In genomic region chr12:80150624-80151023, GRCm38 (mm10) we compare ENCODE assay signal across 8 mouse cellular contexts. TPM values are rescaled to one million over a fixed set of nuclear protein-coding genes. Genes with fewer than 3 reads are reported as not detected.
A peak's percentile ranks its signal among the peaks of the same experiment; 100 is the strongest.
DNase-seq lines count a peak whose midpoint lies in the region; ATAC-seq and TF ChIP-seq lines count a peak whose summit lies in the region.

No protein-coding gene starts in this region.

- H3K27me3 ChIP-seq in G1E (ENCODE audit: insufficient read depth, low read length), result peaks cover 7% of the 10 kb centered on the region; the same call in 1 of the 2 replicates
- H3K27me3 ChIP-seq in erythroblast, embryonic 14.5 days (ENCODE audit: control insufficient read depth), result no peaks in the 10 kb centered on the region
- no peaks in the 10 kb centered on the region for H3K27me3 ChIP-seq in liver, embryonic 13.5 days
- no peaks in the 10 kb centered on the region for H3K27me3 ChIP-seq in hindbrain, embryonic 16.5 days (replicated peaks; ENCODE audit: control insufficient read depth, insufficient read depth, low read length)

- H3K27ac ChIP-seq in liver, embryonic 13.5 days, result no peak overlapping the region
- H3K27ac ChIP-seq in hindbrain, embryonic 16.5 days (ENCODE audit: low read depth, low read length), result no peak overlapping the region

- ATAC-seq in G1E (ENCODE audit: extremely low read depth, insufficient number of reproducible peaks, low FRiP score, poor library complexity, severe bottlenecking), result no peak
- ATAC-seq in liver, embryonic 13.5 days (ENCODE audit: low read depth), result peak; percentile 73
- ATAC-seq in hindbrain, embryonic 16.5 days, result no peak

- H3K4me1 ChIP-seq in G1E (ENCODE audit: insufficient read depth, low read depth, low read length), result peaks cover 29% of the 10 kb centered on the region
- peaks cover 9% of the 10 kb centered on the region for H3K4me1 ChIP-seq in erythroblast, embryonic 14.5 days (ENCODE audit: control insufficient read depth)
- peaks cover 9% of the 10 kb centered on the region for H3K4me1 ChIP-seq in liver, embryonic 13.5 days (replicated peaks)
- H3K4me1 ChIP-seq in hindbrain, embryonic 16.5 days (ENCODE audit: control insufficient read depth, insufficient read depth, low read depth, low read length), result no peaks in the 10 kb centered on the region

- 22% methylated on average over 8 of the region's 8 CpGs for WGBS in liver, embryonic 13.5 days (ENCODE audit: insufficient replicate concordance)
- 35% methylated on average over 8 of the region's 8 CpGs for WGBS in hindbrain, embryonic 16.5 days

- no peaks in the 10 kb centered on the region for H3K36me3 ChIP-seq in G1E (replicated peaks)
- H3K36me3 ChIP-seq in erythroblast, embryonic 14.5 days (ENCODE audit: control insufficient read depth), result no peaks in the 10 kb centered on the region
- no peaks in the 10 kb centered on the region for H3K36me3 ChIP-seq in liver, embryonic 13.5 days
- H3K36me3 ChIP-seq in hindbrain, embryonic 16.5 days (ENCODE audit: control insufficient read depth, insufficient read depth, low read length), result no peaks in the 10 kb centered on the region

- peak overlapping the region; percentile 40 for H3K4me2 ChIP-seq in liver, embryonic 13.5 days
- H3K4me2 ChIP-seq in hindbrain, embryonic 16.5 days (ENCODE audit: low read length), result no peak overlapping the region

- peaks cover 9% of the 10 kb centered on the region for H3K9me3 ChIP-seq in G1E (replicated peaks)
- H3K9me3 ChIP-seq in erythroblast, embryonic 14.5 days (ENCODE audit: control insufficient read depth, low read length), result peaks cover 9% of the 10 kb centered on the region
- 0 out of 2 replicates have a peak, but pooled peaks cover 5% of the 10 kb centered on the region for H3K9me3 ChIP-seq in liver, embryonic 13.5 days (replicated peaks)
- H3K9me3 ChIP-seq in hindbrain, embryonic 16.5 days (ENCODE audit: control insufficient read depth, low read length), result no peaks in the 10 kb centered on the region

- DNase-seq in gastrocnemius, postnatal 10 days, result peak; percentile 31
- DNase-seq in gastrocnemius, adult 18-20 months (ENCODE audit: low spot score), result no peak
- DNase-seq in G1E (ENCODE audit: low spot score), result peak; percentile 45
- DNase-seq in liver, embryonic 13.5 days, result peak; percentile 69
- DNase-seq in thymus, postnatal 25 days, result peak; percentile 33
- no peak for DNase-seq in frontal cortex, postnatal 36 days (ENCODE audit: low spot score in 2 of 2)

- H3K4me3 ChIP-seq in G1E (ENCODE audit: low read depth, low read length), result no peak overlapping the region
- peak overlapping the region; percentile 36 for H3K4me3 ChIP-seq in erythroblast, embryonic 14.5 days (replicated peaks)
- H3K4me3 ChIP-seq in liver, embryonic 13.5 days (replicated peaks), result peak overlapping the region; percentile 15; the same call in 1 of the 2 replicates
- no peak overlapping the region for H3K4me3 ChIP-seq in hindbrain, embryonic 16.5 days (ENCODE audit: low read length)

- no peak for TF ChIP-seq CTCF in G1E (IDR thresholded peaks at IDR 0.05; ENCODE audit: low read depth, low read length)

- no peak overlapping the region for H3K9ac ChIP-seq in liver, embryonic 13.5 days
- no peak overlapping the region for H3K9ac ChIP-seq in hindbrain, embryonic 16.5 days (ENCODE audit: low read depth, low read length)

RNA-seq across cellular contexts. Expression of gene Zfp36l1, which starts 37.8 kb away (rescaled TPM):
- 10 to 100 TPM; 80.4 to 90.5 TPM for total RNA-seq in gastrocnemius, postnatal 10 days (2021)
- 10 to 100 TPM; 20.1 to 34.4 TPM for total RNA-seq in gastrocnemius, adult 18-20 months (2021)
- total RNA-seq in G1E (2014; fragmentation: Nextera tagmentation), result 281 and 283 TPM in 2 replicates
- 31.4 and 40.3 TPM in 2 replicates for total RNA-seq in G1E (2017)
- polyA plus RNA-seq in G1E (2012), result 357 and 385 TPM in 2 replicates
- polyA plus RNA-seq in erythroblast, embryonic 14.5 days (2012), result 8.0 and 9.0 TPM in 2 replicates
- polyA plus RNA-seq in liver, embryonic 13.5 days (2015; fragmentation: Nextera tagmentation; extraction: Ambion mirVana), result 18.3 and 20.7 TPM in 2 replicates
- polyA plus RNA-seq in hindbrain, embryonic 16.5 days (2015; fragmentation: Nextera tagmentation; extraction: Ambion mirVana), result 38.0 and 50.8 TPM in 2 replicates

Comparison
In these comparisons a context has a peak if more than half of its experiments do, and no peak if none do; other contexts are left out.
1. DNase-seq: peak in gastrocnemius, postnatal 10 days (single experiment), G1E (single experiment), liver, embryonic 13.5 days (single experiment) and thymus, postnatal 25 days (single experiment); none in gastrocnemius, adult 18-20 months (single experiment) and frontal cortex, postnatal 36 days (0 of 2).
2. H3K4me3 ChIP-seq: peak in erythroblast, embryonic 14.5 days (single experiment) and liver, embryonic 13.5 days (single experiment); none in G1E (single experiment) and hindbrain, embryonic 16.5 days (single experiment).